Mouse (Mus musculus): ENCODE results near the gene 0610009B22Rik.

DNA sequence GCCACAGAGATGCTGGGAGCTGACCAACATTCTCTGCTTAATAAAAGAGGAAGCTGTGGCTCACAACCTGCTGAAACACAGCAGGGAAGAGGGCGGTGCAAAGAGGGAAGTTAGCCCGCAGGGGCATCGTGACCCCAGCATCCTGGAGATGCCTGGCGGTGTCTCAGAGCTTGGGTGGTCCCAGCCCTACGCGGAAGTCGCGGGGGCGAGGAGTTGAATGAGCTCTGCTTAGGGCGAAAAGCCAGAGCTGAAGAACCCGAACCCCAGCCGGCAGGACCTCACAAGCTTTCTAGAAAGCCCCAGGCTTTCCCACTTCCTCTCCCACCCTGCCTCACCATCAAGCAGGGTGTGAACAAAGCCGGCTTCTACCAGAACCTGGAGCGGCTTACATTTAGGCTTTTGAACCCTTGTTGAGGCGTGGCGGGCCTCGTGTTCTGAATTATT lies 50.7 kb downstream of the 0610009B22Rik start:
- TF ChIP-seq CTCF (IDR thresholded peaks at IDR 0.05; ENCODE audit: borderline replicate concordance, insufficient read depth, low read length) (no peak), POLR2A (IDR thresholded peaks at IDR 0.05; ENCODE audit: low read depth, low read length) (no peak)

All from embryonic fibroblast, embryonic 13.5 days (primary cell).